Mouse (Mus musculus) midbrain, embryonic 12.5 days (tissue): ENCODE measurements around the gene Trappc6a. TPM values are rescaled to one million over a fixed set of nuclear protein-coding genes. Genes with fewer than 3 reads are reported as not detected.

ENCODE experiments used
- ATAC-seq: fragments of 200-750 bp; cut with Nextera tagmentation; 2 replicates; pipeline ENCODE4 v1.8.0; 2017; ENCODE audit warnings: low read depth, moderate TSS enrichment, moderate library complexity; ENCODE audit not compliant: low FRiP score
- H3K27ac ChIP-seq: fragments of 300-500 bp; sonication (generic); replicated peaks from 2 replicates; pipeline ENCODE4 v1.5.1; 2016; ENCODE audit warnings: mild to moderate bottlenecking
- H3K27me3 ChIP-seq: fragments of 300-500 bp; sonication (generic); 2 replicates; pipeline ENCODE4 v1.6.1; 2016; ENCODE audit warnings: mild to moderate bottlenecking
- H3K36me3 ChIP-seq: fragments of 300-500 bp; sonication (generic); 2 replicates; pipeline ENCODE4 v1.6.1; 2016
- H3K4me1 ChIP-seq: fragments of 300-500 bp; sonication (generic); 2 replicates; pipeline ENCODE4 v1.6.1; 2016
- H3K4me2 ChIP-seq: fragments of 300-500 bp; sonication (generic); replicated peaks from 2 replicates; pipeline ENCODE4 v1.6.1; 2016; ENCODE audit warnings: mild to moderate bottlenecking, moderate library complexity
- H3K4me3 ChIP-seq: fragments of 300-500 bp; sonication (generic); 2 replicates; pipeline ENCODE4 v1.5.1; 2016; ENCODE audit warnings: mild to moderate bottlenecking
- H3K9ac ChIP-seq: fragments of 300-500 bp; sonication (generic); replicated peaks from 2 replicates; pipeline ENCODE4 v1.6.1; 2016; ENCODE audit warnings: mild to moderate bottlenecking, moderate library complexity
- H3K9me3 ChIP-seq: fragments of 300-500 bp; sonication (generic); 2 replicates; pipeline ENCODE4 v1.6.1; 2016; ENCODE audit warnings: mild to moderate bottlenecking
- WGBS: fragments of 180-500 bp; shearing (Covaris S2); methylation state at CpG from one replicate; pipeline ENCODE4 v1.1.7; 2016; 5-methylcytosine and 5-hydroxymethylcytosine counted together
- polyA plus RNA-seq: library from polyadenylated mRNA; unstranded; fragments of >200 nt; fragmentation: Nextera tagmentation; extraction: Ambion mirVana; gene quantifications from 2 replicates; pipeline ENCODE4 v1.2.1, GENCODE M21; 2016

The Trappc6a gene
- 41.5 and 41.7 TPM in 2 replicates for polyA plus RNA-seq

- Histone ChIP-seq H3K9ac (peak within 1 kb of the TSS; percentile 86), H3K9me3 (no peaks in the 10 kb centered on the region), H3K27me3 (no peaks in the 10 kb centered on the region; the same call in 1 of the 2 replicates), H3K4me2 (peak within 1 kb of the TSS; percentile 88), H3K36me3 (no peaks in the 10 kb centered on the region), H3K27ac (peak within 1 kb of the TSS; percentile 83), H3K4me1 (peaks cover 20% of the 10 kb centered on the region), H3K4me3 (peak within 1 kb of the TSS; percentile 78)
- WGBS, result under 1% methylated on average over 56 of the region's 56 CpGs
- peak; percentile 94 for ATAC-seq
Observed at GRCm38 (mm10) chr7:19508150-19508923, at the start of gene Trappc6a, which contains the start of gene Bloc1s3. Gene Trappc6a (plus strand): TSS chr7:19508395. Gene Bloc1s3 (minus strand): TSS chr7:19508367.

GRCm38 (mm10) chr7:19458591-19459111 is 49.5 kb upstream of the Trappc6a start, which contains the start of gene Mark4:
Gene Mark4 (minus strand): TSS chr7:19458821.
- WGBS, result 1% methylated on average over 12 of the region's 42 CpGs
- Histone ChIP-seq H3K27me3 (peaks cover 14% of the 10 kb centered on the region), H3K4me3 (peak within 1 kb of the TSS; percentile 98), H3K9ac (peak within 1 kb of the TSS; percentile 84), H3K4me1 (peaks cover 31% of the 10 kb centered on the region), H3K36me3 (peaks cover 9% of the 10 kb centered on the region; the same call in 1 of the 2 replicates), H3K9me3 (no peaks in the 10 kb centered on the region), H3K27ac (peak within 1 kb of the TSS; percentile 83), H3K4me2 (peak within 1 kb of the TSS; percentile 95)
- ATAC-seq, result peak; percentile 81

GRCm38 (mm10) chr7:19459144-19459870 is 48.9 kb upstream of the Trappc6a start:
- ATAC-seq, result no peak
- H3K4me2 ChIP-seq, result peak overlapping the region; percentile 95
- peaks cover 9% of the 10 kb centered on the region; the same call in 1 of the 2 replicates for H3K36me3 ChIP-seq
- WGBS, result 16% methylated on average over 6 of the region's 6 CpGs
- H3K27ac ChIP-seq, result peak overlapping the region; percentile 83
- H3K27me3 ChIP-seq, result peaks cover 17% of the 10 kb centered on the region
- H3K9me3 ChIP-seq, result no peaks in the 10 kb centered on the region
- H3K9ac ChIP-seq, result peak overlapping the region; percentile 84
- peak overlapping the region; percentile 98 for H3K4me3 ChIP-seq
- H3K4me1 ChIP-seq, result peaks cover 31% of the 10 kb centered on the region

GRCm38 (mm10) chr7:19460500-19460899 is 47.7 kb upstream of the Trappc6a start:
- peaks cover 31% of the 10 kb centered on the region for H3K4me1 ChIP-seq
- no peak overlapping the region for H3K4me2 ChIP-seq
- peaks cover 27% of the 10 kb centered on the region for H3K27me3 ChIP-seq
- ATAC-seq, result no peak
- H3K9ac ChIP-seq, result no peak overlapping the region
- WGBS, result 80% methylated on average over 1 of the region's 1 CpGs
- H3K36me3 ChIP-seq, result peaks cover 4% of the 10 kb centered on the region; the same call in 1 of the 2 replicates
- no peak overlapping the region for H3K27ac ChIP-seq
- H3K4me3 ChIP-seq, result no peak overlapping the region
- H3K9me3 ChIP-seq, result no peaks in the 10 kb centered on the region

- Histone ChIP-seq H3K4me1 (peaks cover 25% of the 10 kb centered on the region), H3K36me3 (no peaks in the 10 kb centered on the region), H3K27ac (no peak overlapping the region), H3K9ac (no peak overlapping the region), H3K9me3 (no peaks in the 10 kb centered on the region), H3K27me3 (peaks cover 37% of the 10 kb centered on the region), H3K4me2 (no peak overlapping the region), H3K4me3 (no peak overlapping the region)
- WGBS, result 20% methylated on average over 6 of the region's 6 CpGs
- ATAC-seq, result no peak
Observed at GRCm38 (mm10) chr7:19461488-19461887, 46.7 kb upstream of the Trappc6a start.

GRCm38 (mm10) chr7:19462443-19462842 is 45.8 kb upstream of the Trappc6a start:
- peaks cover 15% of the 10 kb centered on the region for H3K4me1 ChIP-seq
- 55% methylated on average over 4 of the region's 4 CpGs for WGBS
- no peak overlapping the region for H3K4me2 ChIP-seq
- no peak overlapping the region for H3K4me3 ChIP-seq
- no peak overlapping the region; the same call in 1 of the 2 replicates for H3K9ac ChIP-seq
- H3K9me3 ChIP-seq, result no peaks in the 10 kb centered on the region
- ATAC-seq, result no peak
- H3K36me3 ChIP-seq, result no peaks in the 10 kb centered on the region
- H3K27me3 ChIP-seq, result peaks cover 46% of the 10 kb centered on the region
- H3K27ac ChIP-seq, result no peak overlapping the region

- H3K27me3 ChIP-seq, result peaks cover 51% of the 10 kb centered on the region
- 17% methylated on average over 6 of the region's 6 CpGs for WGBS
- no peaks in the 10 kb centered on the region for H3K36me3 ChIP-seq
- no peak within 1 kb of the TSS; the same call in 1 of the 2 replicates for H3K9ac ChIP-seq
- H3K4me1 ChIP-seq, result peaks cover 11% of the 10 kb centered on the region
- no peaks in the 10 kb centered on the region for H3K9me3 ChIP-seq
- H3K4me2 ChIP-seq, result no peak within 1 kb of the TSS
- no peak within 1 kb of the TSS for H3K4me3 ChIP-seq
- no peak within 1 kb of the TSS for H3K27ac ChIP-seq
- ATAC-seq, result no peak
Observed at GRCm38 (mm10) chr7:19462884-19463381, 45.3 kb upstream of the Trappc6a start, which contains the start of gene Exoc3l2. Gene Exoc3l2 (plus strand): TSS chr7:19463331.

GRCm38 (mm10) chr7:19464367-19465307 is 43.6 kb upstream of the Trappc6a start:
- no peak for ATAC-seq
- no peak overlapping the region for H3K27ac ChIP-seq
- H3K36me3 ChIP-seq, result no peaks in the 10 kb centered on the region
- no peak overlapping the region for H3K4me3 ChIP-seq
- peaks cover 4% of the 10 kb centered on the region for H3K4me1 ChIP-seq
- peaks cover 67% of the 10 kb centered on the region for H3K27me3 ChIP-seq
- 7% methylated on average over 22 of the region's 22 CpGs for WGBS
- peak overlapping the region; percentile 8; the same call in 1 of the 2 replicates for H3K4me2 ChIP-seq
- no peak overlapping the region for H3K9ac ChIP-seq
- no peaks in the 10 kb centered on the region for H3K9me3 ChIP-seq

- Histone ChIP-seq H3K9ac (no peak overlapping the region), H3K36me3 (no peaks in the 10 kb centered on the region), H3K27ac (no peak overlapping the region), H3K9me3 (no peaks in the 10 kb centered on the region), H3K4me3 (no peak overlapping the region), H3K4me1 (0 out of 2 replicates have a peak, but pooled peaks cover 2% of the 10 kb centered on the region), H3K4me2 (no peak overlapping the region), H3K27me3 (peaks cover 84% of the 10 kb centered on the region)
- ATAC-seq, result no peak
- 63% methylated on average over 5 of the region's 5 CpGs for WGBS
Observed at GRCm38 (mm10) chr7:19466602-19467145, 41.5 kb upstream of the Trappc6a start.

- WGBS, result 38% methylated on average over 6 of the region's 6 CpGs
- Histone ChIP-seq H3K4me1 (no peaks in the 10 kb centered on the region), H3K9me3 (no peaks in the 10 kb centered on the region), H3K9ac (no peak overlapping the region), H3K27ac (no peak overlapping the region), H3K4me2 (no peak overlapping the region), H3K4me3 (no peak overlapping the region), H3K36me3 (no peaks in the 10 kb centered on the region), H3K27me3 (peaks cover 90% of the 10 kb centered on the region)
- no peak for ATAC-seq
Observed at GRCm38 (mm10) chr7:19467638-19468037, 40.6 kb upstream of the Trappc6a start.
